Mouse (Mus musculus) embryo, embryonic 10.5 days (tissue): ENCODE data around the gene Cpne4.
A peak's percentile ranks its signal among the peaks of the same experiment; 100 is the strongest.

Experiments
- DNase-seq: peaks from one replicate; pipeline ENCODE4 v3.0.0-alpha.2; 2015; ENCODE audit warnings: low spot score

The Cpne4 gene

GRCm38 (mm10) chr9:105048351-105048750 is 501.3 kb downstream of the Cpne4 start:
- DNase-seq, result no peak

- no peak for DNase-seq
Observed at GRCm38 (mm10) chr9:105049636-105050035, 502.6 kb downstream of the Cpne4 start.

GRCm38 (mm10) chr9:105050257-105050656 is 503.2 kb downstream of the Cpne4 start:
- DNase-seq, result no peak

GRCm38 (mm10) chr9:105053147-105053557 is 506.1 kb downstream of the Cpne4 start, which contains the start of gene Mrpl3:
Gene Mrpl3, plus strand, starts transcription at chr9:105053239.
- peak; percentile 92 for DNase-seq

- DNase-seq, result no peak
Observed at GRCm38 (mm10) chr9:105053812-105054211, 506.7 kb downstream of the Cpne4 start.

GRCm38 (mm10) chr9:105069106-105069505 is 522.0 kb downstream of the Cpne4 start:
- no peak for DNase-seq

GRCm38 (mm10) chr9:105072991-105073748 is 526.1 kb downstream of the Cpne4 start:
- DNase-seq, result no peak

GRCm38 (mm10) chr9:105074851-105075250 is 527.8 kb downstream of the Cpne4 start:
- no peak for DNase-seq

- DNase-seq, result no peak
Observed at GRCm38 (mm10) chr9:105076756-105077424, 529.8 kb downstream of the Cpne4 start.

GRCm38 (mm10) chr9:105078460-105078859 is 531.4 kb downstream of the Cpne4 start:
- no peak for DNase-seq

- DNase-seq, result no peak
Observed at GRCm38 (mm10) chr9:105080246-105080645, 533.2 kb downstream of the Cpne4 start.
